Mouse (Mus musculus): ENCODE results near the gene Gtf2h3. TPM values are rescaled to one million over a fixed set of nuclear protein-coding genes. Genes with fewer than 3 reads are reported as not detected.
"Not testable (repeated sequence)": the region's sequence is repeated elsewhere in the genome, so short reads cannot be mapped to it uniquely, and the experiment has no call there.

Gene Gtf2h3
- polyA plus RNA-seq, 1 experiment from 2014 or later: 90.0 TPM

GRCm38 (mm10) chr5:124575467-124575866 is 3.5 kb upstream of the Gtf2h3 start:
- 82% methylated on average over 7 of the region's 7 CpGs for WGBS

GRCm38 (mm10) chr5:124582515-124582914 is 3.6 kb downstream of the Gtf2h3 start:
- no peaks in the 10 kb centered on the region for H3K27me3 ChIP-seq
- WGBS: 87% methylated on average over 5 of the region's 5 CpGs
- no peak overlapping the region for H3K4me3 ChIP-seq (replicated peaks)
- no peak overlapping the region for H3K9ac ChIP-seq (replicated peaks)
- peaks cover 18% of the 10 kb centered on the region for H3K4me1 ChIP-seq (replicated peaks)
- H3K4me2 ChIP-seq: no peak overlapping the region
- no peak for ATAC-seq (ENCODE audit: insufficient number of reproducible peaks, insufficient read depth, low FRiP score, low TSS enrichment, low read depth)
- H3K27ac ChIP-seq: no peak overlapping the region
- H3K36me3 ChIP-seq: peaks cover 56% of the 10 kb centered on the region
- H3K9me3 ChIP-seq: no peaks in the 10 kb centered on the region

More at GRCm38 (mm10) chr5:124575467-124575866, 3.5 kb upstream of the Gtf2h3 start:
- Histone ChIP-seq H3K27ac (no peak overlapping the region), H3K4me3 (replicated peaks) (no peak overlapping the region), H3K4me1 (replicated peaks) (peaks cover 17% of the 10 kb centered on the region), H3K27me3 (no peaks in the 10 kb centered on the region), H3K9ac (replicated peaks) (no peak overlapping the region), H3K9me3 (no peaks in the 10 kb centered on the region), H3K4me2 (no peak overlapping the region), H3K36me3 (peaks cover 68% of the 10 kb centered on the region)
- no peak for ATAC-seq (ENCODE audit: insufficient number of reproducible peaks, insufficient read depth, low FRiP score, low TSS enrichment, low read depth)

- ATAC-seq (ENCODE audit: insufficient number of reproducible peaks, insufficient read depth, low FRiP score, low TSS enrichment, low read depth): no peak
- H3K36me3 ChIP-seq: peaks cover 85% of the 10 kb centered on the region
- no peak overlapping the region for H3K4me2 ChIP-seq
- no peak overlapping the region for H3K9ac ChIP-seq (replicated peaks)
- H3K4me1 ChIP-seq (replicated peaks): no peaks in the 10 kb centered on the region
- H3K9me3 ChIP-seq: no peaks in the 10 kb centered on the region
- H3K27ac ChIP-seq: no peak overlapping the region
- H3K4me3 ChIP-seq (replicated peaks): no peak overlapping the region
- WGBS: 95% methylated on average over 3 of the region's 3 CpGs
- H3K27me3 ChIP-seq: no peaks in the 10 kb centered on the region
Measured at GRCm38 (mm10) chr5:124592768-124593167, 13.8 kb downstream of the Gtf2h3 start.

GRCm38 (mm10) chr5:124598224-124599174 is 19.6 kb downstream of the Gtf2h3 start:
- Histone ChIP-seq H3K9ac (replicated peaks) (peak overlapping the region; percentile 66), H3K9me3 (no peaks in the 10 kb centered on the region), H3K27me3 (no peaks in the 10 kb centered on the region), H3K36me3 (peaks cover 43% of the 10 kb centered on the region), H3K4me2 (peak overlapping the region; percentile 92), H3K27ac (no peak overlapping the region), H3K4me1 (replicated peaks) (peaks cover 11% of the 10 kb centered on the region), H3K4me3 (replicated peaks) (peak overlapping the region; percentile 85)
- 7% methylated on average over 30 of the region's 30 CpGs for WGBS
- peak; percentile 99 for ATAC-seq (ENCODE audit: insufficient number of reproducible peaks, insufficient read depth, low FRiP score, low TSS enrichment, low read depth)

GRCm38 (mm10) chr5:124599726-124600125 is 20.8 kb downstream of the Gtf2h3 start:
- Histone ChIP-seq H3K4me3 (replicated peaks) (0 out of 2 replicates have a peak overlapping the region, but pooled peaks have one; percentile 85), H3K4me1 (replicated peaks) (peaks cover 11% of the 10 kb centered on the region), H3K36me3 (peaks cover 33% of the 10 kb centered on the region)
- H3K27ac ChIP-seq; ATAC-seq (ENCODE audit: insufficient number of reproducible peaks, insufficient read depth, low FRiP score, low TSS enrichment, low read depth); H3K9me3 ChIP-seq; H3K9ac ChIP-seq (replicated peaks); H3K4me2 ChIP-seq; H3K27me3 ChIP-seq: not testable (repeated sequence)
- WGBS: 60% methylated on average over 8 of the region's 8 CpGs

GRCm38 (mm10) chr5:124602349-124602748 is 23.4 kb downstream of the Gtf2h3 start:
- no peak overlapping the region for H3K4me2 ChIP-seq
- WGBS: 80% methylated on average over 5 of the region's 5 CpGs
- no peak for ATAC-seq (ENCODE audit: insufficient number of reproducible peaks, insufficient read depth, low FRiP score, low TSS enrichment, low read depth)

GRCm38 (mm10) chr5:124604296-124604695 is 25.4 kb downstream of the Gtf2h3 start:
- no peaks in the 10 kb centered on the region for H3K9me3 ChIP-seq
- no peak overlapping the region for H3K4me3 ChIP-seq (replicated peaks)
- peaks cover 11% of the 10 kb centered on the region; the same call in 1 of the 2 replicates for H3K36me3 ChIP-seq
- no peak overlapping the region for H3K4me2 ChIP-seq
- WGBS: 91% methylated on average over 4 of the region's 4 CpGs
- ATAC-seq (ENCODE audit: insufficient number of reproducible peaks, insufficient read depth, low FRiP score, low TSS enrichment, low read depth): no peak
- no peak overlapping the region for H3K27ac ChIP-seq
- H3K9ac ChIP-seq (replicated peaks): no peak overlapping the region
- no peaks in the 10 kb centered on the region for H3K27me3 ChIP-seq
- H3K4me1 ChIP-seq (replicated peaks): peaks cover 4% of the 10 kb centered on the region; the same call in 1 of the 2 replicates

More at GRCm38 (mm10) chr5:124602349-124602748, 23.4 kb downstream of the Gtf2h3 start:
- no peaks in the 10 kb centered on the region for H3K9me3 ChIP-seq
- peaks cover 9% of the 10 kb centered on the region; the same call in 1 of the 2 replicates for H3K36me3 ChIP-seq
- H3K4me1 ChIP-seq (replicated peaks): peaks cover 11% of the 10 kb centered on the region
- no peaks in the 10 kb centered on the region for H3K27me3 ChIP-seq
- no peak overlapping the region for H3K9ac ChIP-seq (replicated peaks)
- no peak overlapping the region for H3K27ac ChIP-seq
- no peak overlapping the region for H3K4me3 ChIP-seq (replicated peaks)

GRCm38 (mm10) chr5:124605041-124605622 is 26.2 kb downstream of the Gtf2h3 start:
- WGBS: 88% methylated on average over 17 of the region's 17 CpGs
- no peak for ATAC-seq (ENCODE audit: insufficient number of reproducible peaks, insufficient read depth, low FRiP score, low TSS enrichment, low read depth)
- H3K27ac ChIP-seq: no peak overlapping the region
- no peaks in the 10 kb centered on the region for H3K4me1 ChIP-seq (replicated peaks)
- no peak overlapping the region for H3K4me3 ChIP-seq (replicated peaks)
- H3K27me3 ChIP-seq: no peaks in the 10 kb centered on the region
- H3K9ac ChIP-seq (replicated peaks): no peak overlapping the region
- no peaks in the 10 kb centered on the region for H3K9me3 ChIP-seq
- peaks cover 11% of the 10 kb centered on the region; the same call in 1 of the 2 replicates for H3K36me3 ChIP-seq
- no peak overlapping the region for H3K4me2 ChIP-seq

GRCm38 (mm10) chr5:124610965-124611364 is 32.0 kb downstream of the Gtf2h3 start:
- H3K9ac ChIP-seq (replicated peaks): no peak overlapping the region
- H3K9me3 ChIP-seq: no peaks in the 10 kb centered on the region
- 76% methylated on average over 10 of the region's 10 CpGs for WGBS
- H3K27me3 ChIP-seq: no peaks in the 10 kb centered on the region
- H3K4me1 ChIP-seq (replicated peaks): no peaks in the 10 kb centered on the region
- no peak overlapping the region for H3K4me2 ChIP-seq
- no peak overlapping the region for H3K27ac ChIP-seq
- ATAC-seq (ENCODE audit: insufficient number of reproducible peaks, insufficient read depth, low FRiP score, low TSS enrichment, low read depth): no peak
- H3K36me3 ChIP-seq: peaks cover 31% of the 10 kb centered on the region
- no peak overlapping the region for H3K4me3 ChIP-seq (replicated peaks)

- Histone ChIP-seq H3K9ac (replicated peaks) (no peak overlapping the region), H3K4me1 (replicated peaks) (no peaks in the 10 kb centered on the region), H3K4me2 (no peak overlapping the region), H3K36me3 (peaks cover 37% of the 10 kb centered on the region), H3K27ac (no peak overlapping the region), H3K4me3 (replicated peaks) (no peak overlapping the region), H3K9me3 (no peaks in the 10 kb centered on the region), H3K27me3 (no peaks in the 10 kb centered on the region)
- no peak for ATAC-seq (ENCODE audit: insufficient number of reproducible peaks, insufficient read depth, low FRiP score, low TSS enrichment, low read depth)
- WGBS: 83% methylated on average over 11 of the region's 11 CpGs
Measured at GRCm38 (mm10) chr5:124614709-124615108, 35.8 kb downstream of the Gtf2h3 start.

GRCm38 (mm10) chr5:124618711-124619110 is 39.8 kb downstream of the Gtf2h3 start:
- peaks cover 17% of the 10 kb centered on the region; the same call in 1 of the 2 replicates for H3K36me3 ChIP-seq
- WGBS: 86% methylated on average over 10 of the region's 10 CpGs
- no peak for ATAC-seq (ENCODE audit: insufficient number of reproducible peaks, insufficient read depth, low FRiP score, low TSS enrichment, low read depth)

More at GRCm38 (mm10) chr5:124618711-124619110, 39.8 kb downstream of the Gtf2h3 start:
- no peaks in the 10 kb centered on the region for H3K9me3 ChIP-seq
- no peak overlapping the region for H3K4me2 ChIP-seq
- H3K27ac ChIP-seq: no peak overlapping the region
- H3K4me1 ChIP-seq (replicated peaks): no peaks in the 10 kb centered on the region
- no peak overlapping the region for H3K9ac ChIP-seq (replicated peaks)
- H3K27me3 ChIP-seq: no peaks in the 10 kb centered on the region
- no peak overlapping the region for H3K4me3 ChIP-seq (replicated peaks)
